Comparison of ENCODE assay signal across 14 mouse cellular contexts in the genomic region with DNA sequence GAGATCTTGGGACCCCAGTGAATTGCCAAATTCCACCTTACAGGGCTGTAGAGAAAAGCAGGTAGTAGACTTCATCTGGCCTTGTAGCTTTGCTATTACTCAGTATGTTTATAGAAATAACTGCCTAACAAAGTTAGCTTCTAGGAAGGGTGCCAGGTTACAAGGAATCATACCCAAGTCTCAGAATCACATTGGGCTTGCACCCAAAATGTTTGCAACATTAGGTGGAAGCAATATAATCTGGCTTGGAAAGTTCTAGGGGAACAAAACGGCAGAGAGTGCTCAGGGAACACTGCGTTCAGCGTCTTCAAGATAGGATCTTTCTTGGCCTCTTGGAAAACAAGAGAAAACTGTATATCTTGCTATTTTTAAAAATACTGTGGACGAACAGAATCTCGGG.
DNase-seq lines count a peak whose midpoint lies in the region; ATAC-seq and TF ChIP-seq lines count a peak whose summit lies in the region.
"Had no signal": no experiment of that assay in that cellular context is flagged by ENCODE, and none has a peak within 500 bp of the region (broad histone marks: within the 10 kb centered on the region; RNA-seq: fewer than 3 reads in every experiment).

No protein-coding gene starts in this region.

- no peak overlapping the region for H3K4me3 ChIP-seq in lung, embryonic 14.5 days (ENCODE audit: low read depth, low read length)
- H3K4me3 ChIP-seq in neural tube, embryonic 15.5 days (replicated peaks), result no peak overlapping the region
- H3K4me3 ChIP-seq: liver, embryonic 13.5 days; megakaryocyte, embryonic 14.5 days; myocyte had no signal

- H3K4me2 ChIP-seq in lung, embryonic 14.5 days, result no peak overlapping the region
- no peak overlapping the region for H3K4me2 ChIP-seq in neural tube, embryonic 15.5 days
- H3K4me2 ChIP-seq: liver, embryonic 13.5 days had no signal

- H3K27me3 ChIP-seq in lung, embryonic 14.5 days (ENCODE audit: insufficient read depth, low read length), result no peaks in the 10 kb centered on the region
- H3K27me3 ChIP-seq in neural tube, embryonic 15.5 days (replicated peaks), result no peaks in the 10 kb centered on the region
- H3K27me3 ChIP-seq: liver, embryonic 13.5 days; megakaryocyte, embryonic 14.5 days had no signal

- H3K36me3 ChIP-seq in lung, embryonic 14.5 days (ENCODE audit: insufficient read depth), result no peaks in the 10 kb centered on the region
- H3K36me3 ChIP-seq in neural tube, embryonic 15.5 days, result no peaks in the 10 kb centered on the region
- H3K36me3 ChIP-seq: G1E; liver, embryonic 13.5 days had no signal

- no peaks in the 10 kb centered on the region for H3K9me3 ChIP-seq in lung, embryonic 14.5 days (ENCODE audit: low read depth, low read length)
- no peaks in the 10 kb centered on the region for H3K9me3 ChIP-seq in neural tube, embryonic 15.5 days (replicated peaks)
- H3K9me3 ChIP-seq: G1E; liver, embryonic 13.5 days; megakaryocyte, embryonic 14.5 days had no signal

- no peak overlapping the region for H3K9ac ChIP-seq in lung, embryonic 14.5 days
- no peak overlapping the region for H3K9ac ChIP-seq in neural tube, embryonic 15.5 days (replicated peaks)
- H3K9ac ChIP-seq: liver, embryonic 13.5 days had no signal

- peak; percentile 54 for DNase-seq in adrenal gland, postnatal 10 days
- no peak for DNase-seq in adrenal gland, postnatal 4 days (ENCODE audit: low spot score in 2 of 2)
- DNase-seq in lung, embryonic 14.5 days, result peak; percentile 15
- DNase-seq in lung, postnatal 4 days, result no peak
- peak; percentile 12 to 28 for DNase-seq in adrenal gland, postnatal 36 days
- peak; percentile 25 to 35 for DNase-seq in heart, postnatal 10 days
- no peak for DNase-seq in liver
- DNase-seq: cerebellum, adult 11 months; liver, embryonic 13.5 days; thymus, adult 2 months had no signal

- no peak for TF ChIP-seq CTCF in lung, embryonic 14.5 days (IDR thresholded peaks at IDR 0.05; ENCODE audit: low read depth)

- intact Hi-C loops in heart, postnatal 10 days (cut with DNase I), result no loop called here

- H3K4me1 ChIP-seq in lung, embryonic 14.5 days (ENCODE audit: insufficient read depth), result no peaks in the 10 kb centered on the region
- H3K4me1 ChIP-seq in neural tube, embryonic 15.5 days, result no peaks in the 10 kb centered on the region
- H3K4me1 ChIP-seq: liver, embryonic 13.5 days; megakaryocyte, embryonic 14.5 days had no signal

- H3K27ac ChIP-seq in lung, embryonic 14.5 days (ENCODE audit: low read depth), result no peak overlapping the region
- no peak overlapping the region for H3K27ac ChIP-seq in neural tube, embryonic 15.5 days (replicated peaks)
- H3K27ac ChIP-seq: liver, embryonic 13.5 days had no signal

- ATAC-seq in lung, embryonic 14.5 days (ENCODE audit: insufficient read depth), result no peak
- ATAC-seq in neural tube, embryonic 15.5 days (ENCODE audit: low FRiP score), result no peak

- WGBS in lung, embryonic 14.5 days, result 82% methylated on average over 5 of the region's 5 CpGs
- WGBS in neural tube, embryonic 15.5 days, result 93% methylated on average over 5 of the region's 5 CpGs

Comparison
In these comparisons a context has a peak if more than half of its experiments do, and no peak if none do; other contexts are left out.
1. DNase-seq: peak in adrenal gland, postnatal 10 days (single experiment), lung, embryonic 14.5 days (single experiment), adrenal gland, postnatal 36 days (2 of 2) and heart, postnatal 10 days (2 of 2); none in adrenal gland, postnatal 4 days (0 of 2), lung, postnatal 4 days (0 of 2) and liver (single experiment).